Mouse (Mus musculus): Measurements from ENCODE around the gene Tmem222. TPM values are rescaled to one million over a fixed set of nuclear protein-coding genes. Genes with fewer than 3 reads are reported as not detected.
A peak's percentile ranks its signal among the peaks of the same experiment; 100 is the strongest.

The Tmem222 gene
- total and polyA plus RNA-seq, 2 experiments: 22.7 to 57.0 TPM

DNA sequence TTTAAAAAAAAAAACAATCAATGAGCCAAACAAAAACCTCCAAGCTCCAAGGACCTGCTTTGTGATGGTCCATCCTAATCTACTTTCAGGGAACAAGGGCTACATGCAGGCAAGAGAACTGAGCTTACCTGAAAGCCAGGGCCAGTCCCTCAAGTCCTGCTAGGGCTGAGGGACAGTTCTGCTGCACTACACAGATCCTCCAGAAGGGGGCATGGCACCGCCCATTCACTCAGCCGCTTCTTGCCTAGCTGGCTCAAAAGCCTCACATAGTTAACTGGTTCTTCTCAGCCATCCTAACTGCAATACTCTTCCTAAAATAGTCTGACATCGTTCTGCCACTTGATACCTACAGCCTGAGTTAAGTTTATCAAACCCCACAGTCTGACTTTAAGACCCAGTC lies 29.7 kb upstream of the Tmem222 start:
- Histone ChIP-seq H3K4me1 (ENCODE audit: control insufficient read depth, insufficient read depth, low read length) (no peaks in the 10 kb centered on the region), H3K27me3 (ENCODE audit: control insufficient read depth, insufficient read depth, low read length) (no peaks in the 10 kb centered on the region), H3K4me3 (ENCODE audit: insufficient read depth, low read depth, low read length) (no peak overlapping the region), H3K36me3 (ENCODE audit: control insufficient read depth, insufficient read depth, low read length) (peaks cover 19% of the 10 kb centered on the region), H3K9ac (ENCODE audit: low read depth, low read length) (no peak overlapping the region), H3K79me2 (ENCODE audit: control insufficient read depth, insufficient read depth, low read length) (no peaks in the 10 kb centered on the region), H3K27ac (replicated peaks; ENCODE audit: insufficient read depth, low read depth, low read length) (no peak overlapping the region)
- TF ChIP-seq CTCF (IDR thresholded peaks at IDR 0.05; ENCODE audit: low read depth, low read length): peak; percentile 94
- no peak for TF ChIP-seq POLR2A (IDR thresholded peaks at IDR 0.05; ENCODE audit: extremely low read depth, insufficient read depth, low read length)
- 61% methylated on average over 3 of the region's 3 CpGs for WGBS
- DNase-seq (ENCODE audit: extremely low read depth, low read depth, low spot score): peak; percentile 43

DNA sequence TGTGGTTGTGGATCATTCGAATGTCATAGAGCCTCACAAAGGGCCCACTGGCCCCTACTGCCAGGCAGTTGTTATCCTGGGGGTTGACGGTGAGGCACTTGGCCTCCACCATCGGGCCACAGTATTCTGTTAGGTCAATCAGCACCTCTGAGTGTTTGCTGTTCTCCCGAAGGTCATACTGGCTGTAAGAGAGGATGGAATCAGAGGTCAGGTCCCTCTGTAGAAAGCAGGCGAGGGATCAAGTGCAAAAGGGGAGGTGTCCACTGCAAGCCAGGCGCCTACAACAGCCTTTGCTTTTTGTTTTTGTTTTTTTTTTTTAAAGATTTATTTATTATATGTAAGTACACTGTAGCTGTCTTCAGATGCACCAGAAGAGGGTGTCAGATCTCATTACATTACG lies 28.2 kb upstream of the Tmem222 start:
- no peaks in the 10 kb centered on the region for H3K4me1 ChIP-seq (ENCODE audit: control insufficient read depth, insufficient read depth, low read length)
- no peak overlapping the region for H3K4me3 ChIP-seq (ENCODE audit: insufficient read depth, low read depth, low read length)
- TF ChIP-seq POLR2A (IDR thresholded peaks at IDR 0.05; ENCODE audit: extremely low read depth, insufficient read depth, low read length) (no peak), CTCF (IDR thresholded peaks at IDR 0.05; ENCODE audit: low read depth, low read length) (no peak)
- H3K9ac ChIP-seq (ENCODE audit: low read depth, low read length): no peak overlapping the region
- no peaks in the 10 kb centered on the region for H3K79me2 ChIP-seq (ENCODE audit: control insufficient read depth, insufficient read depth, low read length)
- 69% methylated on average over 7 of the region's 7 CpGs for WGBS
- DNase-seq (ENCODE audit: extremely low read depth, low read depth, low spot score): no peak
- H3K36me3 ChIP-seq (ENCODE audit: control insufficient read depth, insufficient read depth, low read length): peaks cover 28% of the 10 kb centered on the region
- H3K27me3 ChIP-seq (ENCODE audit: control insufficient read depth, insufficient read depth, low read length): no peaks in the 10 kb centered on the region
- no peak overlapping the region for H3K27ac ChIP-seq (replicated peaks; ENCODE audit: insufficient read depth, low read depth, low read length)

DNA sequence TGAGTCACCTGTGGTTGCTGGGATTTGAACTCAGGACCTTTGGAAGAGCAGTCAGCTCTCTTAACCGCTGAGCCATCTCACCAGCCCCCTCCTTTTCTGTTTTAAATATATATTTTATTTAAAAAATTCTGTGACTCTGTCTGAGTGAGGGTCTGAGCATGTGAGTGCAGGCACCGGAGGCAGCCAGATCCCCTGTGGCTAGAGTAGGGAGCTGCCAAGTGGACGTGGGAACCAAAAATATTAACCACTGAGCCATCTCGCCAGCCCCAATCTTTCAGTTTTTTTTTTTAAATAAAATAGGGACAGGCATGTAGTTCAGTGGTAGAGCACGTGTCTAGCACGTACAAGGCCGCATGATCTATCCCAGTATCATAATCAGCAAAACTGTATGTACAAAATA lies 27.2 kb upstream of the Tmem222 start:
- H3K4me1 ChIP-seq (ENCODE audit: control insufficient read depth, insufficient read depth, low read length): no peaks in the 10 kb centered on the region
- no peak for TF ChIP-seq CTCF (IDR thresholded peaks at IDR 0.05; ENCODE audit: low read depth, low read length)
- no peak overlapping the region for H3K27ac ChIP-seq (replicated peaks; ENCODE audit: insufficient read depth, low read depth, low read length)
- no peak for DNase-seq (ENCODE audit: extremely low read depth, low read depth, low spot score)
- no peaks in the 10 kb centered on the region for H3K27me3 ChIP-seq (ENCODE audit: control insufficient read depth, insufficient read depth, low read length)
- H3K4me3 ChIP-seq (ENCODE audit: insufficient read depth, low read depth, low read length): no peak overlapping the region
- peaks cover 35% of the 10 kb centered on the region for H3K36me3 ChIP-seq (ENCODE audit: control insufficient read depth, insufficient read depth, low read length)
- no peak overlapping the region for H3K9ac ChIP-seq (ENCODE audit: low read depth, low read length)
- 94% methylated on average over 7 of the region's 7 CpGs for WGBS
- H3K79me2 ChIP-seq (ENCODE audit: control insufficient read depth, insufficient read depth, low read length): no peaks in the 10 kb centered on the region

DNA sequence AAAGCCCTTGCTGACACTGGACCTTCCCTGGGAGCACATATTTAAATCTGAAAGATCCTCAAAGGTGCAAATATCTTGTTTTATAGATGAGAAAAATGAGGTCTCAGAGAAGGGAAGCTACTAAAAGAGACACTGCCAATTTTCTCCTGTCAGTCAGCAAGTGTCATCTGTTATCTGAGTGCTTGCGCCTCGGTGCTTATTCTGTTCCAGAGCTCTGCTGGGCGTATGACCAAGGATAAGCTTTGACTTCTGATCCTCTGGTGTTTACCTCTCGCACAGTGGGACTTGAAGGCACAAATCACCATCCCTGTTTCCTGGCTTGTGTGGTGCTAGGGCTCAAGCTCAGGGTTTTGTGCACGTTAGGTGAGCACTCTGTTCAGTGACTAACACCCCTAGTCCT lies 25.1 kb upstream of the Tmem222 start:
- DNase-seq (ENCODE audit: extremely low read depth, low read depth, low spot score): peak; percentile 46
- no peaks in the 10 kb centered on the region for H3K79me2 ChIP-seq (ENCODE audit: control insufficient read depth, insufficient read depth, low read length)
- peaks cover 32% of the 10 kb centered on the region for H3K36me3 ChIP-seq (ENCODE audit: control insufficient read depth, insufficient read depth, low read length)
- no peak overlapping the region for H3K27ac ChIP-seq (replicated peaks; ENCODE audit: insufficient read depth, low read depth, low read length)
- no peaks in the 10 kb centered on the region for H3K4me1 ChIP-seq (ENCODE audit: control insufficient read depth, insufficient read depth, low read length)
- no peaks in the 10 kb centered on the region for H3K27me3 ChIP-seq (ENCODE audit: control insufficient read depth, insufficient read depth, low read length)
- H3K9ac ChIP-seq (ENCODE audit: low read depth, low read length): no peak overlapping the region
- TF ChIP-seq CTCF (IDR thresholded peaks at IDR 0.05; ENCODE audit: low read depth, low read length) (no peak), POLR2A (IDR thresholded peaks at IDR 0.05; ENCODE audit: extremely low read depth, insufficient read depth, low read length) (no peak)
- no peak overlapping the region for H3K4me3 ChIP-seq (ENCODE audit: insufficient read depth, low read depth, low read length)
- whole genome bisulfite sequencing: 61% methylated on average over 5 of the region's 5 CpGs

DNA sequence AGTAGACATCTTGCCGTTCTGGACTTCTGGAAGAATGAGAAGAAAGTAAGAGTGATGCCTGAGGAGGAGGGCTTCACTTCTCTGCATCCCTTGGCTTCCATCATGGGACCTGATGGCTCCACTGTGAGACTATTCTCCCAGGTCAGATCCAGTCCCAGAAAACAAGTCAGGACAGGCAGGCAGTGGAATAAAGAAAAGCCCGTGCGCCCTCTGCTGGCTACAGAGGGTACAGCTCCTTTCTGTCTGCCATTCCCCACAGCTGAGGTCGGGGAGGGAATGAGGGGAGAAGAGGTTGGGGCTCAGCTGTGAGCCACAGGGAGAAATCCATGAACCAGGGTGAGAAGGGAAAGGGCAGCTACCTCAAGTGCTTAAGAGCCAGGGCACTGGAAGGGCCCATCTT lies 24.2 kb upstream of the Tmem222 start:
- TF ChIP-seq CTCF (IDR thresholded peaks at IDR 0.05; ENCODE audit: low read depth, low read length) (peak; percentile 84), POLR2A (IDR thresholded peaks at IDR 0.05; ENCODE audit: extremely low read depth, insufficient read depth, low read length) (no peak)
- no peak overlapping the region for H3K27ac ChIP-seq (replicated peaks; ENCODE audit: insufficient read depth, low read depth, low read length)
- peaks cover 34% of the 10 kb centered on the region for H3K36me3 ChIP-seq (ENCODE audit: control insufficient read depth, insufficient read depth, low read length)
- WGBS: 27% methylated on average over 4 of the region's 4 CpGs
- DNase-seq (ENCODE audit: extremely low read depth, low read depth, low spot score): no peak
- H3K27me3 ChIP-seq (ENCODE audit: control insufficient read depth, insufficient read depth, low read length): no peaks in the 10 kb centered on the region
- H3K9ac ChIP-seq (ENCODE audit: low read depth, low read length): no peak overlapping the region
- no peaks in the 10 kb centered on the region for H3K79me2 ChIP-seq (ENCODE audit: control insufficient read depth, insufficient read depth, low read length)
- no peaks in the 10 kb centered on the region for H3K4me1 ChIP-seq (ENCODE audit: control insufficient read depth, insufficient read depth, low read length)
- no peak overlapping the region for H3K4me3 ChIP-seq (ENCODE audit: insufficient read depth, low read depth, low read length)

DNA sequence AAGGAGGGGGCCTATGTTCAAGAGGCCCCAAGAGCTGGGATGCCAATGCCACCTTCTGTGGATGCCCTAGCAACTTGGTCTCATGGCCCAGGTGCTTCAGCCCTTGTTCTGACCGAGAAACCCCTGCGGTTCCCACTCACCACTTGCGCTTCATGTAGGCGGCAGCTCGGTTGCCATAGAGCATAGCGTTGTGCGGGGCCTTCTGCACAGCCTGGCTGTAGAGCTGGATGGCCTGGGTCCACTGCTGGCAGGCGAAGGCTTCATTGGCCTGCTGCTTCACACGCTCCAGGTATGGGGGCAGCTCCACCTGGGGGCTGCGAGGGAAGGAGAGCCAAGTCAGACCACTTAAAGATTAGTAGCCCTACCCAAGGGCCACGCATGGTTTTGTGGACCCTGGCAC lies 22.8 kb upstream of the Tmem222 start:
- 94% methylated on average over 11 of the region's 11 CpGs for WGBS
- Histone ChIP-seq H3K27ac (replicated peaks; ENCODE audit: insufficient read depth, low read depth, low read length) (no peak overlapping the region), H3K4me3 (ENCODE audit: insufficient read depth, low read depth, low read length) (no peak overlapping the region), H3K9ac (ENCODE audit: low read depth, low read length) (no peak overlapping the region), H3K4me1 (ENCODE audit: control insufficient read depth, insufficient read depth, low read length) (no peaks in the 10 kb centered on the region), H3K27me3 (ENCODE audit: control insufficient read depth, insufficient read depth, low read length) (no peaks in the 10 kb centered on the region), H3K36me3 (ENCODE audit: control insufficient read depth, insufficient read depth, low read length) (peaks cover 36% of the 10 kb centered on the region), H3K79me2 (ENCODE audit: control insufficient read depth, insufficient read depth, low read length) (no peaks in the 10 kb centered on the region)
- no peak for DNase-seq (ENCODE audit: extremely low read depth, low read depth, low spot score)
- TF ChIP-seq CTCF (IDR thresholded peaks at IDR 0.05; ENCODE audit: low read depth, low read length) (no peak), POLR2A (IDR thresholded peaks at IDR 0.05; ENCODE audit: extremely low read depth, insufficient read depth, low read length) (no peak)
